Mouse (Mus musculus): ENCODE data around the gene Mcoln3.

GRCm38 (mm10) chr3:146153862-146154611, 36.8 kb downstream of the Mcoln3 start:
- TF ChIP-seq GATA1 (IDR thresholded peaks at IDR 0.05; ENCODE audit: low read length) (no peak), TAL1 (IDR thresholded peaks at IDR 0.05; ENCODE audit: low read length) (no peak)
